Mouse (Mus musculus) layer of hippocampus, postnatal 10 days (tissue): ENCODE measurements around the gene Lrfn2. TPM values are rescaled to one million over a fixed set of nuclear protein-coding genes. Genes with fewer than 3 reads are reported as not detected.

Source experiments
- DNase-seq, 2 experiments: peaks; one replicate each; pipeline ENCODE4 v3.0.0; 2021; ENCODE audit warnings: low spot score in 2 of 2
- microRNA-seq, 2 experiments: library from miRNA; unstranded; fragments of <30 nt; microRNA quantifications; one replicate each; pipeline ENCODE4 v1.2.0; 2021
- total RNA-seq, 2 experiments: library from RNA; stranded (reverse); gene quantifications; 2 replicates each; pipeline ENCODE4 v1.2.3; 2021

The Lrfn2 gene
- total RNA-seq, 2 experiments from 2014 or later = 38.9 to 40.7 TPM

GRCm38 (mm10) chr17:49113336-49113735 lies 181.2 kb downstream of the Lrfn2 start:
- no peak for DNase-seq

- DNase-seq = peak in 1 of 2 experiments; percentile 8
These were observed 192.0 kb downstream of the Lrfn2 start for GRCm38 (mm10) chr17:49124166-49124565.

- DNase-seq = no peak
These were observed 192.5 kb downstream of the Lrfn2 start for GRCm38 (mm10) chr17:49124642-49125041.

Small RNA genes within 50 kb of the gene (microRNA-seq; reads per million reads assigned to microRNA genes)
- 0 reads per million in 2 experiments for gene Gm44304
